Mouse (Mus musculus) heart, embryonic 10.5 days (tissue): ENCODE data around the gene Il18rap. TPM values are rescaled to one million over a fixed set of nuclear protein-coding genes. Genes with fewer than 3 reads are reported as not detected.

ENCODE experiments used
- DNase-seq: peaks from one replicate; pipeline ENCODE4 v3.0.0-alpha.2; 2017; ENCODE audit warnings: low spot score
- H3K27ac ChIP-seq: fragments of 300-500 bp; sonication (generic); 2 replicates; pipeline ENCODE4 v1.5.1; 2016; ENCODE audit warnings: mild to moderate bottlenecking
- H3K27me3 ChIP-seq: fragments of 300-500 bp; sonication (generic); 2 replicates; pipeline ENCODE4 v1.6.1; 2016; ENCODE audit warnings: mild to moderate bottlenecking; ENCODE audit not compliant: poor library complexity, insufficient read depth, severe bottlenecking
- H3K36me3 ChIP-seq: fragments of 300-500 bp; sonication (generic); 2 replicates; pipeline ENCODE4 v1.6.1; 2016; ENCODE audit warnings: mild to moderate bottlenecking, moderate library complexity
- H3K4me1 ChIP-seq: fragments of 300-500 bp; sonication (generic); 2 replicates; pipeline ENCODE4 v1.6.1; 2016; ENCODE audit warnings: mild to moderate bottlenecking
- H3K4me3 ChIP-seq: fragments of 300-500 bp; sonication (generic); 2 replicates; pipeline ENCODE4 v1.5.1; 2016; ENCODE audit warnings: mild to moderate bottlenecking, moderate library complexity
- H3K9me3 ChIP-seq: fragments of 300-500 bp; sonication (generic); 2 replicates; pipeline ENCODE4 v1.6.1; 2016; ENCODE audit warnings: mild to moderate bottlenecking, moderate library complexity
- WGBS: fragments of 180-500 bp; shearing (Covaris S2); methylation state at CpG from one replicate; pipeline ENCODE4 v1.1.7; 2016; 5-methylcytosine and 5-hydroxymethylcytosine counted together
- polyA plus RNA-seq: library from polyadenylated mRNA; unstranded; fragments of >200 nt; fragmentation: Nextera tagmentation; extraction: Ambion mirVana; gene quantifications from 2 replicates; pipeline ENCODE4 v1.2.1, GENCODE M21; 2016

Il18rap gene
- polyA plus RNA-seq, 1 experiment from 2014 or later: 0.14 TPM

GRCm38 (mm10) chr1:40501126-40501525 lies 14.0 kb upstream of the Il18rap start:
- no peak for DNase-seq
- H3K4me3 ChIP-seq: no peak overlapping the region
- no peaks in the 10 kb centered on the region for H3K27me3 ChIP-seq
- H3K36me3 ChIP-seq: no peaks in the 10 kb centered on the region
- H3K4me1 ChIP-seq: no peaks in the 10 kb centered on the region
- no peak overlapping the region for H3K27ac ChIP-seq
- WGBS: 90% methylated on average over 4 of the region's 4 CpGs
- no peaks in the 10 kb centered on the region for H3K9me3 ChIP-seq

GRCm38 (mm10) chr1:40501546-40502398 lies 13.4 kb upstream of the Il18rap start:
- Histone ChIP-seq H3K9me3 (no peaks in the 10 kb centered on the region), H3K4me3 (no peak overlapping the region), H3K36me3 (no peaks in the 10 kb centered on the region), H3K27me3 (no peaks in the 10 kb centered on the region), H3K27ac (no peak overlapping the region), H3K4me1 (no peaks in the 10 kb centered on the region)
- no peak for DNase-seq
- WGBS: 82% methylated on average over 11 of the region's 11 CpGs

- Histone ChIP-seq H3K9me3 (no peaks in the 10 kb centered on the region), H3K36me3 (no peaks in the 10 kb centered on the region), H3K4me1 (no peaks in the 10 kb centered on the region), H3K27me3 (no peaks in the 10 kb centered on the region), H3K27ac (no peak overlapping the region), H3K4me3 (no peak overlapping the region)
- 80% methylated on average over 5 of the region's 5 CpGs for WGBS
- DNase-seq: no peak
Observed at GRCm38 (mm10) chr1:40504548-40504947, 10.6 kb upstream of the Il18rap start.

- H3K27me3 ChIP-seq: no peaks in the 10 kb centered on the region
- H3K4me1 ChIP-seq: no peaks in the 10 kb centered on the region
- no peak overlapping the region for H3K27ac ChIP-seq
- DNase-seq: no peak
- H3K4me3 ChIP-seq: no peak overlapping the region
- no peaks in the 10 kb centered on the region for H3K9me3 ChIP-seq
- WGBS: 87% methylated on average over 6 of the region's 6 CpGs
- H3K36me3 ChIP-seq: no peaks in the 10 kb centered on the region
Observed at GRCm38 (mm10) chr1:40516364-40516763, 1.2 kb downstream of the Il18rap start.

GRCm38 (mm10) chr1:40522918-40523317 lies 7.8 kb downstream of the Il18rap start:
- no peak for DNase-seq
- Histone ChIP-seq H3K9me3 (no peaks in the 10 kb centered on the region), H3K27me3 (no peaks in the 10 kb centered on the region), H3K27ac (no peak overlapping the region), H3K4me3 (no peak overlapping the region), H3K4me1 (no peaks in the 10 kb centered on the region), H3K36me3 (no peaks in the 10 kb centered on the region)
- 81% methylated on average over 7 of the region's 7 CpGs for WGBS

- Histone ChIP-seq H3K4me1 (no peaks in the 10 kb centered on the region), H3K27ac (no peak overlapping the region), H3K9me3 (no peaks in the 10 kb centered on the region), H3K36me3 (no peaks in the 10 kb centered on the region), H3K27me3 (no peaks in the 10 kb centered on the region), H3K4me3 (no peak overlapping the region)
- no peak for DNase-seq
- 88% methylated on average over 5 of the region's 5 CpGs for WGBS
Observed at GRCm38 (mm10) chr1:40523971-40524722, 9.0 kb downstream of the Il18rap start.

GRCm38 (mm10) chr1:40529287-40529686 lies 14.1 kb downstream of the Il18rap start:
- H3K36me3 ChIP-seq: no peaks in the 10 kb centered on the region
- no peak overlapping the region for H3K4me3 ChIP-seq
- 81% methylated on average over 5 of the region's 5 CpGs for WGBS

GRCm38 (mm10) chr1:40537577-40537976 lies 22.4 kb downstream of the Il18rap start:
- Histone ChIP-seq H3K36me3 (no peaks in the 10 kb centered on the region), H3K4me3 (no peak overlapping the region), H3K27me3 (no peaks in the 10 kb centered on the region), H3K27ac (no peak overlapping the region), H3K9me3 (no peaks in the 10 kb centered on the region), H3K4me1 (no peaks in the 10 kb centered on the region)
- WGBS: 79% methylated on average over 5 of the region's 5 CpGs
- DNase-seq: no peak

More at GRCm38 (mm10) chr1:40529287-40529686, 14.1 kb downstream of the Il18rap start:
- DNase-seq: no peak
- Histone ChIP-seq H3K27me3 (no peaks in the 10 kb centered on the region), H3K4me1 (no peaks in the 10 kb centered on the region), H3K9me3 (no peaks in the 10 kb centered on the region), H3K27ac (no peak overlapping the region)

GRCm38 (mm10) chr1:40544650-40545049 lies 29.5 kb downstream of the Il18rap start:
- WGBS: 0% methylated on average over 2 of the region's 2 CpGs
- no peak for DNase-seq
- H3K36me3 ChIP-seq: no peaks in the 10 kb centered on the region
- no peaks in the 10 kb centered on the region for H3K9me3 ChIP-seq
- no peak overlapping the region for H3K27ac ChIP-seq
- H3K27me3 ChIP-seq: no peaks in the 10 kb centered on the region
- H3K4me3 ChIP-seq: no peak overlapping the region
- no peaks in the 10 kb centered on the region for H3K4me1 ChIP-seq

GRCm38 (mm10) chr1:40546645-40547044 lies 31.5 kb downstream of the Il18rap start:
- Histone ChIP-seq H3K9me3 (no peaks in the 10 kb centered on the region), H3K4me3 (no peak overlapping the region), H3K27ac (no peak overlapping the region), H3K36me3 (no peaks in the 10 kb centered on the region), H3K4me1 (no peaks in the 10 kb centered on the region), H3K27me3 (no peaks in the 10 kb centered on the region)
- 70% methylated on average over 4 of the region's 4 CpGs for WGBS
- DNase-seq: no peak

GRCm38 (mm10) chr1:40547064-40547572 lies 32.0 kb downstream of the Il18rap start:
- no peak overlapping the region for H3K4me3 ChIP-seq
- no peaks in the 10 kb centered on the region for H3K36me3 ChIP-seq
- H3K27ac ChIP-seq: no peak overlapping the region
- DNase-seq: no peak
- 77% methylated on average over 11 of the region's 11 CpGs for WGBS
- H3K9me3 ChIP-seq: no peaks in the 10 kb centered on the region
- no peaks in the 10 kb centered on the region for H3K4me1 ChIP-seq
- H3K27me3 ChIP-seq: no peaks in the 10 kb centered on the region

GRCm38 (mm10) chr1:40547762-40548161 lies 32.6 kb downstream of the Il18rap start:
- no peaks in the 10 kb centered on the region for H3K36me3 ChIP-seq
- H3K27ac ChIP-seq: no peak overlapping the region
- H3K27me3 ChIP-seq: no peaks in the 10 kb centered on the region
- no peaks in the 10 kb centered on the region for H3K4me1 ChIP-seq
- no peaks in the 10 kb centered on the region for H3K9me3 ChIP-seq
- H3K4me3 ChIP-seq: no peak overlapping the region
- WGBS: 67% methylated on average over 10 of the region's 10 CpGs
- DNase-seq: no peak

GRCm38 (mm10) chr1:40569374-40569773 lies 54.2 kb downstream of the Il18rap start:
- WGBS: 76% methylated on average over 4 of the region's 4 CpGs
- Histone ChIP-seq H3K9me3 (no peaks in the 10 kb centered on the region), H3K4me1 (no peaks in the 10 kb centered on the region), H3K36me3 (no peaks in the 10 kb centered on the region), H3K27me3 (no peaks in the 10 kb centered on the region), H3K4me3 (no peak overlapping the region), H3K27ac (no peak overlapping the region)
- no peak for DNase-seq
